Mouse (Mus musculus) heart, embryonic 13.5 days (tissue): ENCODE results near the gene Fshr. TPM values are rescaled to one million over a fixed set of nuclear protein-coding genes. Genes with fewer than 3 reads are reported as not detected.

ENCODE experiments used
- ATAC-seq: fragments of 200-750 bp; cut with Nextera tagmentation; 2 replicates; pipeline ENCODE4 v1.8.0; 2017; ENCODE audit warnings: moderate TSS enrichment; ENCODE audit not compliant: insufficient number of reproducible peaks, low FRiP score, low TSS enrichment; ENCODE audit errors: extremely low read depth
- H3K27ac ChIP-seq: fragments of 300-500 bp; sonication (generic); replicated peaks from 2 replicates; pipeline ENCODE4 v1.5.1; 2015; ENCODE audit warnings: moderate library complexity, mild to moderate bottlenecking, inconsistent platforms
- H3K27me3 ChIP-seq: fragments of 300-500 bp; sonication (generic); replicated peaks from 2 replicates; pipeline ENCODE4 v1.6.1; 2015; ENCODE audit warnings: mild to moderate bottlenecking, inconsistent platforms
- H3K36me3 ChIP-seq: fragments of 300-500 bp; sonication (generic); 2 replicates; pipeline ENCODE4 v1.6.1; 2015; ENCODE audit warnings: mild to moderate bottlenecking, inconsistent platforms
- H3K4me1 ChIP-seq: fragments of 300-500 bp; sonication (generic); 2 replicates; pipeline ENCODE4 v1.6.1; 2015; ENCODE audit warnings: inconsistent platforms
- H3K4me2 ChIP-seq: fragments of 300-500 bp; sonication (generic); 2 replicates; pipeline ENCODE4 v1.6.1; 2015; ENCODE audit warnings: inconsistent platforms, mild to moderate bottlenecking, moderate library complexity
- H3K4me3 ChIP-seq: fragments of 300-500 bp; sonication (generic); 2 replicates; pipeline ENCODE4 v1.5.1; 2015; ENCODE audit warnings: moderate library complexity, mild to moderate bottlenecking, inconsistent platforms
- H3K9ac ChIP-seq: fragments of 300-500 bp; sonication (generic); 2 replicates; pipeline ENCODE4 v1.6.1; 2015; ENCODE audit warnings: inconsistent platforms, mild to moderate bottlenecking, moderate library complexity
- H3K9me3 ChIP-seq: fragments of 300-500 bp; sonication (generic); 2 replicates; pipeline ENCODE4 v1.6.1; 2016; ENCODE audit warnings: inconsistent platforms
- WGBS: fragments of 180-500 bp; shearing (Covaris S2); methylation state at CpG from one replicate; pipeline ENCODE4 v1.1.7; 2015; ENCODE audit warnings: mixed read lengths; 5-methylcytosine and 5-hydroxymethylcytosine counted together
- polyA plus RNA-seq: library from polyadenylated mRNA; unstranded; fragments of >200 nt; fragmentation: Nextera tagmentation; extraction: Ambion mirVana; gene quantifications from 2 replicates; pipeline ENCODE4 v1.2.1, GENCODE M21; 2015

Gene Fshr
- polyA plus RNA-seq, 1 experiment from 2014 or later = not detected

DNA sequence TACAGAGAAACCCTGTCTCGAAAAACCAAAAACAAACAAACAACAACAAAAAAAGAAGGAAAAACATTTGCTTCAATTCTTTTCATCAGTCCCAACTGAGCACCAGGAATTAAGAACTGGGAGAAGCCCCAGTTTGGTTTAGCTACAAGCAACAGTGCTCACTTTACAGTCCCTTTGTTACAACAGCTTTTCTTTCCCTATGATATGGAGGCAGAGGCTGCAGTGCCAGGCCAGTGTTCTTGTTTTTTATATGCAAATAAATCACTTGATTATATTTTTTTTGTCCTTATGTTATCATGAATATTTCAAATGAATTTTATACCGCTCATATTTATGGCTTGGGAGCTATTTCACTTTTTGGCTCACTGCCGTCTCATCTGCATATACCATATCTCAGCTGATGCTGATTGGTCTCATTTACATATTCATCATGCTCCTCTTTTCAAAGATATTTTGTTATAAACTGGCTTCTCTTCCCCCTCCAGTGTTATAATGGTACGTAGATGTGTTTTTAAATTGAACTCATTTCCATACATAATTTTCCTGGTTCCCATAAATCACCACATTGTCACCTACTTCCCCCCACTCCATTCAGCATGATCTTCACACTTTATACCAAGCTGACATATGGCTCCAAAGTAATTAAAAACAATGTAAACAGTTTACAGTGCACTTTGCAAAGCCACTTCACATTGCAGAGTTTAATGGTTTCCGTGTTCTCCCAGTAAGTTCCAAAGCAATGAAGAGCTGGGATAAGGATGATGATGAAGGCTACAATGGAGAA, 110.6 kb downstream of the Fshr start:
- Histone ChIP-seq H3K4me3 (no peak overlapping the region), H3K9me3 (no peaks in the 10 kb centered on the region), H3K27me3 (no peaks in the 10 kb centered on the region), H3K36me3 (no peaks in the 10 kb centered on the region), H3K4me1 (no peaks in the 10 kb centered on the region), H3K9ac (no peak overlapping the region), H3K27ac (no peak overlapping the region), H3K4me2 (no peak overlapping the region)
- no peak for ATAC-seq
- WGBS = 73% methylated on average over 5 of the region's 5 CpGs

DNA sequence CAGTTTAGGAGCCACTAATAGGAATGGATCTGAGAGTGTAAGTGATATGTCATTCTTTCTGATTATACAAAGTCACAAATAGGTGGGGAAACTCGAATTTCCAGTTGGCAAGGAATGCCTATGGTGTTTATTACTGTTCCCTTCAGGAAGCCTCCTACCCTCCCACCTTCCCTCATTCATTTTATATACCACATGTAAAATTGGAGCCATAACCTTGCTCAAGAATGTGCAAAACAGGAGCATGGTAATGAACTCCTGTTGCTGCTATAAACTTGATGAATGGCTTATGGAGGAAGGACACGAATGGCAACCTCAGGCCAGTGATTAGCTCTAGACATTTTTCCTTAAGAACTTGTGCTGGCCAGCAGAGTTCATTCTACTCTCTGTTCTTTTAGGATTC, 117.6 kb downstream of the Fshr start:
- ATAC-seq = no peak
- WGBS = 39% methylated on average over 2 of the region's 2 CpGs
- H3K4me2 ChIP-seq = no peak overlapping the region
- H3K27ac ChIP-seq = no peak overlapping the region
- H3K9me3 ChIP-seq = no peaks in the 10 kb centered on the region
- no peak overlapping the region for H3K9ac ChIP-seq
- H3K4me3 ChIP-seq = no peak overlapping the region
- H3K27me3 ChIP-seq = no peaks in the 10 kb centered on the region
- H3K4me1 ChIP-seq = no peaks in the 10 kb centered on the region
- no peaks in the 10 kb centered on the region for H3K36me3 ChIP-seq

DNA sequence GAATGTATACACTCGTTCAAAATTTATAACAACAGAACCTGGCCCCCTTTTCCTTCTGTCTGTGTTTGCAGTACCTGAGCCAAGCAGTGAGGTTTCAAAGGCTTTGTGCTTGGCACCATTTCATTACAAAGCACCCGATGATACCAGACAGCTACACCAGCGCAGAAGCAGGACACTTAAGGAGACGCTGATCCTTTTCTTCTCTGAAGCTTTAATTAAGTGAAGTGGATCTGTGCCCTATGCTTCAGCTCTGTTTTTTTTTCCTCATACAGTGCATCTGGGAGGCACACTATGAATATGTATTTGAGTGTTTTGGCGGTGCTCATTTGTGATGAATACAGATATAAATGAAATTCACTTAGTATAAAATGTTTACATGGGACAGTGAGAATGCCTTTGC, 120.8 kb downstream of the Fshr start:
- no peak overlapping the region for H3K27ac ChIP-seq
- H3K4me3 ChIP-seq = no peak overlapping the region
- H3K4me2 ChIP-seq = no peak overlapping the region
- H3K27me3 ChIP-seq = no peaks in the 10 kb centered on the region
- H3K9me3 ChIP-seq = no peaks in the 10 kb centered on the region
- no peaks in the 10 kb centered on the region for H3K4me1 ChIP-seq
- ATAC-seq = no peak
- H3K36me3 ChIP-seq = no peaks in the 10 kb centered on the region
- H3K9ac ChIP-seq = no peak overlapping the region
- WGBS = 73% methylated on average over 5 of the region's 5 CpGs

DNA sequence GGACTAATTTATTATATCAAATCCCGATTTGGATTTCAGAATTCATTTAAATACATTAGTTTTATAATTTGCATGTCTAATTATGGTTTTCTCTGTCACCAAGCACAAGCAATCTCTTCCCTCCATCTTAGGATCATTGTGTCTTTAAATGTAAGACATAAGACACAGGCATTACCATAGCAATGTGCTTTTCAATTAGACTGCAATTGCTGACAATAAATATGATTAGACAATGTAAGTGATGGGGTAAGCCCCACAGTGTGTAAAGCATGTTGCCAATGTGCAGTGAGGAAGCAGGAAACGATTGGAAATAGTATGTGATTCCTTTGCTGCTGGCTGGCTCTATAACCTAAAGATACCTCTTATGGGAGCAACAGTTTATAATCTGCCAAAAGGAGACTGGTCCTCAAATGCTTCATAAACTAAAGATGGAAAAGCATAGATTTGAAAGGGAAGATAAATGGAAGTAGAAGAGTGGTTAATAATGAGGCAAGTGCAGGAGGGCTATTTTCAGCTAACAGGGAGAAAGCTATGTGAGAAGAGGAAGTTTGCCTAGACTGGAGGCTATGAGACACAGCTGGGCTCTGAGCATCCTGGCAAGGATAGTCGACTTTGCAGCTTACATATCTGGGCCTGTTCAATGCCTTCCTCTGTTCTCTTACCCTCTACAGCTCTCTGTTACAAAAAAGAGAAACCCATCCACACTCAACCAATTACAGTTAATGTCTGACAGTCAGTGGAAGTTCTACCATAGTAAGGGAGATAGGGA, 136.0 kb downstream of the Fshr start:
- ATAC-seq = no peak
- WGBS = 50% methylated on average over 3 of the region's 3 CpGs
- Histone ChIP-seq H3K4me3 (no peak overlapping the region), H3K4me2 (no peak overlapping the region), H3K36me3 (no peaks in the 10 kb centered on the region), H3K27me3 (no peaks in the 10 kb centered on the region), H3K4me1 (no peaks in the 10 kb centered on the region), H3K9me3 (no peaks in the 10 kb centered on the region), H3K27ac (no peak overlapping the region), H3K9ac (no peak overlapping the region)

DNA sequence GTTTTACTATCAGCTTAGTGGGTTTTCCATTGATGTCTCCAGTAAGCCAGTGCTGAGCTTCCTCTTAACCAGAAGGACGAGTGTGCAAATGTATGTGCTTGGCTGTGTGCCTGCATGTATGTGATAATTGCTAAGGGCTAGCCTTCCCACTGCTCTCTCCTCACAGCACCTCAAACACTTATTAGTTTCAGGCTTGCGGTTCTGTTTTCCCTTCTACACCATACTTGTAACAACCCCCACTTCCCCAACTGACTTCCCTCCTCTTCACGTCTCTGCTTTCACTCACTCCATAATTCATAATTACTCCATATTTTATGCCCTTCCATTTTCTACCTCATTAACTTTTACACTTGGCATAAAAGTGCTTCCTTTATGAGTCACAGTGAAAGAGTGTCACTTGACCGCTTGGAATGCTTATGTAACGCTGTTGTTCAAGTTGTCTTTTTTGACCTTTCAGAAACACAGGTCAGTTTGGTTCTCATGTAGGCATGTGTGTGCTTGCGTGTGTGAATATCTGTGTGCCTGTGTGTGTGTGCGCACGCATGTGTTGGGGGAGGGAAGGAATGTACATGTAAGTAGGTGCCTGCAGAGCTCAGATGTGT, 138.0 kb downstream of the Fshr start:
- H3K4me1 ChIP-seq = no peaks in the 10 kb centered on the region
- H3K36me3 ChIP-seq = no peaks in the 10 kb centered on the region
- H3K9me3 ChIP-seq = no peaks in the 10 kb centered on the region
- no peak for ATAC-seq
- no peak overlapping the region for H3K27ac ChIP-seq
- H3K4me3 ChIP-seq = no peak overlapping the region
- H3K4me2 ChIP-seq = no peak overlapping the region
- WGBS = 80% methylated on average over 8 of the region's 8 CpGs
- H3K9ac ChIP-seq = no peak overlapping the region
- H3K27me3 ChIP-seq = no peaks in the 10 kb centered on the region

DNA sequence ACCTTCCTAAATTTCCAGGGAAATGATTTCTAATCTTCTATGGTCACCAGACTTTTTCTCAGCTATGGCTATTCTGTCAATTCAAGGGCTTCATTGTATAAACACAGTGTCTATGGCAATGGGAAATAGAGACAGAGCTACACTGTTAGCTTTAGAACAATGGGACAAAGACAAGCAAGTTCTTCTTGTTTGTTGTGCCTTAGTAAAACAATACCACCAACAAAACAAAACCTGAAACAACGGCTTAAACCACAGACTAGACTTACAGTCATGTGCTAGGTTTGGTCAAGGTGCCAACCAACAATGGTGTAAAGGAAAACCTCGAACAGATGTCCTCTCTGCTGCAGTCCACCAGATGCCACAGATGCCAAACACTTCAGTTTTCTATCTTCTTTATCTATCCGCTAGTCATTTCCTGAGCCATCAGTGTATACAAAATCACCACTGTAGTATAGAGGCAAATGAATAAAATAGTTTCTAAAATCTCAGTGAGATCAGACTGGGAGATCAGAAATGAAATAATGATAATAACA, 149.4 kb downstream of the Fshr start:
- Histone ChIP-seq H3K4me3 (no peak overlapping the region), H3K4me2 (no peak overlapping the region), H3K9ac (no peak overlapping the region), H3K9me3 (no peaks in the 10 kb centered on the region), H3K4me1 (peaks cover 10% of the 10 kb centered on the region), H3K27ac (no peak overlapping the region), H3K36me3 (no peaks in the 10 kb centered on the region), H3K27me3 (no peaks in the 10 kb centered on the region)
- ATAC-seq = no peak
- 64% methylated on average over 3 of the region's 3 CpGs for WGBS

DNA sequence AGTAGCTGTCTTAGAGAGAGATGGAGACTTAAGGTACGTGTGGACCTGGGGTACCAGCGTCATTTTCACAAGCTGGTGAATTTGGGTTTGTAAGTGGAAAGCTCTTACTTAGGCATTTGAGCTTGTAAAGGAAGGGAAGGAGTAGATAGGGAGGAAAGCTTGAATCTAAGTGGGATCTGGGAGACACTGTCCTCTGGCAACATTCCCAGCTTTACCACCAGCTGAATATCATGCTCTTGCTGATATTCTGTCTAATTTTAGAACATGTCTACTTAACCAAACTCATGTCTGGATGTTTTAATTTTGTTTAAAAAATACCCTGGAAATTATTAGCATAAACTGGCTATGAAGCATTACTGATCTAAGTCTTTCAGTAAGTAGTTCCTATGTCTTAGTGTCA, 151.4 kb downstream of the Fshr start:
- 61% methylated on average over 2 of the region's 2 CpGs for WGBS
- Histone ChIP-seq H3K4me3 (no peak overlapping the region), H3K9me3 (no peaks in the 10 kb centered on the region), H3K36me3 (no peaks in the 10 kb centered on the region), H3K4me2 (no peak overlapping the region), H3K4me1 (peaks cover 10% of the 10 kb centered on the region), H3K27ac (no peak overlapping the region; the same call in 1 of the 2 replicates), H3K9ac (no peak overlapping the region), H3K27me3 (no peaks in the 10 kb centered on the region)
- ATAC-seq = no peak

DNA sequence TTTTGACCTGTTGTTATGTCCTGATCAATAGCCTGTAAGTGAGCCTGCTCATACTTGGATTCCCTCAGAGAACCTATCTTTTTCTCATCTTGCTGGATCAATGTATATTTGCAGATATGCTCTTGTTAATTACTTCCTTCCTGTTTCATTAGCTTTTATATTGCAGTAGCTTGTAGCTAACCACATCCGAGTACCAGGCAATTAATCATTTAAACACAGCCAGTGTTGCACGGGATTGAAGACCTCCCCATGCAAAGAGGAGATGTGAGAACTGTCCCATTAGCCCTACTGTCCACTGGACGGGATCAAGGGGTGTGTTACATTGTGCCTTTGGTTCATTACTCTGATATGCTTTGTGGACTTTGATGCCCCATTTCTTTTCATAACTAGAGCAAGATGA, 154.5 kb downstream of the Fshr start:
- 59% methylated on average over 3 of the region's 3 CpGs for WGBS
- Histone ChIP-seq H3K9ac (no peak overlapping the region), H3K4me2 (no peak overlapping the region), H3K4me1 (peaks cover 10% of the 10 kb centered on the region), H3K9me3 (no peaks in the 10 kb centered on the region), H3K27ac (no peak overlapping the region), H3K36me3 (no peaks in the 10 kb centered on the region), H3K27me3 (no peaks in the 10 kb centered on the region), H3K4me3 (no peak overlapping the region)
- ATAC-seq = no peak

DNA sequence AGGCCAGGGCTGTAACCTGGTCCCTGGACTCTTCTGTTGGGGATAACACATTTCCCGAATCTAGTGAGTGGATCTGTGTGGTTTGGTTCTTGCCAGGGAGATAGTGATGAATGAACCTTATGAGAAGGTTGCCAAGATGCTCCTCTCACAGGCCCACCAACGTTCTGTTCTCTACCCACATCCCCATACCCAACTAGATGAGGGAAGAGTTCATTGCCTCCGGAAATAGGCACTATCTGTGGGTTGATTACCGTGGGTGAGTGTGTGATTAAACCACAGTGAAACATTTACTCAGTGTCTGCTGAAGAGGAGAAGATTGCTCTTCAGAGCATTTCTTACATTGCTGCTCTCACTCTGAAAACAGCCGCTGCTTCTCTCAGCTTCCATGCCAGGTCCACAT, 163.8 kb downstream of the Fshr start:
- no peaks in the 10 kb centered on the region for H3K27me3 ChIP-seq
- no peaks in the 10 kb centered on the region; the same call in 1 of the 2 replicates for H3K9me3 ChIP-seq
- H3K4me1 ChIP-seq = peaks cover 4% of the 10 kb centered on the region; the same call in 1 of the 2 replicates
- no peak overlapping the region for H3K4me3 ChIP-seq
- H3K9ac ChIP-seq = no peak overlapping the region
- no peak overlapping the region for H3K27ac ChIP-seq
- WGBS = 66% methylated on average over 5 of the region's 5 CpGs
- H3K4me2 ChIP-seq = no peak overlapping the region
- H3K36me3 ChIP-seq = no peaks in the 10 kb centered on the region
- ATAC-seq = no peak

DNA sequence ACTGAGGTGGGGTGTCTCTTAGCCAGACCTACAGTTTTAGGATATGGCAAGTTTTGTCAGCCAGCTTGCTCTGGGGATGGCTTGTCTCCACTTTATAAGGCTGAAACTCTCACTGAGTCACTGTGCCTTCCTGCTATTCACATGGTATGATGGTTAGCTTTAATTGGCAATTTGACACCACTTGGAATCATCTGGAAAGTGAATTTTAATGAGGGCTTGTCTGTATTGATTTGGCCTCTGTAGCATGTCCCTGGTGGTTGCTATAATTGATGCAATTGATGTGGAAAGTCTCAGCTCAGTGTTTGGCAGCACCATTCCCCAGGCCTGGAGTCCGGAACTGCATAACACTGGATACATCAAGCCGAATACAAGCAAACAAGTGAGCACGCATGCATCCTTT, 164.4 kb downstream of the Fshr start:
- ATAC-seq = no peak

DNA sequence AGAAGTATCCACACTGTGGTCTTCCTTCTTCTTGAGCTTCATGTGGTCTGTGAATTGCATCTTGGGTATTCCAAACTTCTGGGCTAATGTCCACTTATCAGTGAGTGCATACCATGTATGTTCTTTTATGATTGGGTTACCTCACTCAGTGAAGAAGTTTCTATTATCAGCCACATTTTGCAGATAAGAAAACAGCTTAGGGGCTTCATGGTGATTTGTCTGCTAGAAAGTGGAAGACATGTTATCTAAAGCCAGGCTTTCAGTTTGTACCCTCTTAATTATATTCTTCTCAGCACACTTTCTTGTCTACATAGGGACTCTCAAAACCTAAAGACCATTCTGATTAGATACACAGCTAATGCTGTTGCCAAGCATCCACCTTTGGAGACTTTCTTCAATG, 165.8 kb downstream of the Fshr start:
- Histone ChIP-seq H3K4me2 (no peak overlapping the region), H3K27me3 (no peaks in the 10 kb centered on the region), H3K27ac (no peak overlapping the region), H3K4me1 (peaks cover 4% of the 10 kb centered on the region; the same call in 1 of the 2 replicates), H3K4me3 (no peak overlapping the region), H3K9ac (no peak overlapping the region), H3K36me3 (no peaks in the 10 kb centered on the region), H3K9me3 (no peaks in the 10 kb centered on the region; the same call in 1 of the 2 replicates)
- no peak for ATAC-seq

More for the DNA sequence above, 164.4 kb downstream of the Fshr start:
- Histone ChIP-seq H3K4me2 (no peak overlapping the region), H3K4me1 (peaks cover 4% of the 10 kb centered on the region; the same call in 1 of the 2 replicates), H3K36me3 (no peaks in the 10 kb centered on the region), H3K27ac (no peak overlapping the region), H3K27me3 (no peaks in the 10 kb centered on the region), H3K4me3 (no peak overlapping the region), H3K9me3 (no peaks in the 10 kb centered on the region; the same call in 1 of the 2 replicates), H3K9ac (no peak overlapping the region)
- WGBS = 84% methylated on average over 3 of the region's 3 CpGs
